Mouse (Mus musculus): ENCODE results near the gene Fbxw4. TPM values are rescaled to one million over a fixed set of nuclear protein-coding genes. Genes with fewer than 3 reads are reported as not detected.
"Not testable (repeated sequence)": the region's sequence is repeated elsewhere in the genome, so short reads cannot be mapped to it uniquely, and the experiment has no call there.

Fbxw4 gene
- polyA plus RNA-seq, 1 experiment: 32.5 TPM

DNA sequence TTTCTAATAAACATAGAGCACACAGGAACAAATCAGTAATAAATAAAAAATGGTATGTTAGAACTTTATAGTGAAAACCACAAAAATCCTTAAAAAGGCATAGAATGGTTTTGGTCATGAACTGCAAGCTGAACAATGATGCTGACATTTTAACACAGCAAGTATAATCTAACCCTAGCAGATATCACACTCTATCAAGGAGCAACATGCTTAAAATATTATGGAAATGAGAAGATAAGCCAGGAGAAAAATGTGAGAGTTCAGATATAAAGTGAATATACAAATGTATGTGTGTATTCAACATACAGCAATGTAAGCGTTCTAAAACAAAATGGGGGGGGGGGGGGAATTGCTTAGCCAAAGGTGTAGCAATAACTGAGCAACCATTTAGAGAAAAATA is 2.3 kb downstream of the Fbxw4 start:
- 92% methylated on average over 1 of the region's 1 CpGs for WGBS
- DNase-seq (ENCODE audit: low read depth, low spot score): no peak

- WGBS: 54% methylated on average over 8 of the region's 8 CpGs
- no peak for DNase-seq (ENCODE audit: low read depth, low spot score)
Observed at GRCm38 (mm10) chr19:45656810-45657595, 3.1 kb downstream of the Fbxw4 start.

DNA sequence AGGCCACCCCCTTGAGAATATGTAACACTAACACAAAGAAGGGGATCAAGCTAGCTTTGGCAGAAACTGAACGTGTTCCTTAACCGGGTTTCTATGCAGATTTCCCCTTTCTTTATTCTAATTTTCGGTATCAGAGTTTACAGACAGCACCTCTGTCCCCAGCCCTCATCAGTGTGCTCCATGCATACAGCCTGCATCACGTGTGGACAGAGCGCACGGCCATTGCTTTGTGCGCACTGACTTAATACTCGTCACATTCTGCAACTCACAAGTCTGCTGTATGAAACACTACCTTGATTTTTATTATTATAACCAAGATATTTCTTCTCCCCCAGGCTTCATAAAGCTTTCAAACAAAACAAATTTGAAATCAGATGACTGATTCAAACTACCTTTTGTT is 4.2 kb downstream of the Fbxw4 start:
- no peak for DNase-seq (ENCODE audit: low read depth, low spot score)
- WGBS: 86% methylated on average over 8 of the region's 8 CpGs

DNA sequence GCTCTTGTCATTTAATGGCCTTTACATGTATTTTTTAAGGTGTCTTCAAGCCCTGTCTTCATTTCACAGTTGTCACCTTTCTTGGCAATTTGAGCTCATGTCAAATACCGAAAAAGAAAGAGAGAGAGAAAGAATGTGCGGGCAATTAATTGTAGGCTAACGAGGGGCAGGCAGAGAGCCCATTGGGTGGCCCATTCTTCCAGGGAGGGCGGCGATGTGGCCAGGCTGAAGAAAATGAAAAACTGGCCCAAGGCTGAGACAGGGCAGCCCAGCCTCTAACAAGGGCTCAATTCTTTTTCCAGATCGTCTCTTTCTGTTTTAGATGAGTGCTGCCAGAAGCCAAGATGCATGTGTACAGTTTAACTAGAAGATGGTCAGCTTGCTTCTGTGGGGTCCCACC is 6.1 kb downstream of the Fbxw4 start:
- DNase-seq (ENCODE audit: low read depth, low spot score): no peak
- WGBS: 94% methylated on average over 6 of the region's 6 CpGs

DNA sequence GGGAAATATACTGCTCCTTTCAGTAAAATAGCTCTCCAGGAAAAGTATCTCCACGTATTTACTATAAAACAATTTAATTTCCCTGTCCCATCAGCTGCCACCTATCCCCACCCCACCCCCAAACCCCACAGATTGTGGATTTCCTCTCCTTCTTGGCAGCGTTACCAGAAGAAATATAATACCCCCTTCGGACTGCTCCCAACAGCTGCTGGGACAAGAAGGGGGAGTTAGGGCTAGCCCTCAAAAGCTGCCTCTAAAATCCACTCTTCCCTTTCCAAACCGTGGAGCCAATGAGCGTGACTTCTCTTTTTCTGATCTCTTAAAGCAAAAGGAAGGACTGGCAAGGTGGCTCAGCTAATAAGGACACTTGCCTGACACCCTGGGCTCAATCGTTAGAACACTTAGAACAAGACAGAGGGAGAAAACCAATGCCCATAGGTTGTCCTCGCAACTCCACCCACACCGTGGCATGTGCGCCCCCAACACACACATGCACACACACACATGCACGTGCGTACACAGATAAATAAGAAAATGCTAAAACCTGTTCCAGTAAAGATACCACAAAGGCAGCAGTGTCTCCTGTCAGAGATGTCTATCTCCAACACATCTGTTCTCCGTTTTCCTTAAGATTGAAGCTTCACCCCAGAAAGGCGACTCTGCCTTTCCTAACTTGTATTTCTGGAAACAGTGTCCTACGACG is 7.7 kb downstream of the Fbxw4 start:
- no peak for DNase-seq (ENCODE audit: low read depth, low spot score)
- WGBS: 51% methylated on average over 15 of the region's 15 CpGs

- DNase-seq (ENCODE audit: low read depth, low spot score): no peak
- WGBS: 89% methylated on average over 8 of the region's 8 CpGs
Observed at GRCm38 (mm10) chr19:45651524-45651923, 8.6 kb downstream of the Fbxw4 start.

DNA sequence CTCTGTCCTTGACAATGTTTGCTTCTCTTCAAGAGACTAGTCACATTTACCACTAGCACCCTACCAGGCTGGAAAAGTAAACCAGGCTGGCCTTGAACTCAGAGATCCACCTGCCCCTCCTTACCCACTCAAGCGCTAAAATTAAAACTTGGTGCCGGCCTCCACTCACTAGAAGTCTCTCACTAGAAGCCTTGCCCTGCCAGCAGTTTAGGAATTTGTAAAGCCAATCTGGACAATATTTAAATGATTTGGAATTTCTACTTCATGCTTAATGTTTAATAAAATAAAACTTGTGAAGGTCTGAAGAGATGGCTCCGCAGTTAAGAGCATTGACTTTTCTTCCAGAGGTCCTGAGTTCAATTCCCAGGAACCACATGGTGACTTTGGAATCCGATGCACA is 10.3 kb downstream of the Fbxw4 start:
- DNase-seq (ENCODE audit: low read depth, low spot score): no peak
- 76% methylated on average over 4 of the region's 4 CpGs for WGBS

DNA sequence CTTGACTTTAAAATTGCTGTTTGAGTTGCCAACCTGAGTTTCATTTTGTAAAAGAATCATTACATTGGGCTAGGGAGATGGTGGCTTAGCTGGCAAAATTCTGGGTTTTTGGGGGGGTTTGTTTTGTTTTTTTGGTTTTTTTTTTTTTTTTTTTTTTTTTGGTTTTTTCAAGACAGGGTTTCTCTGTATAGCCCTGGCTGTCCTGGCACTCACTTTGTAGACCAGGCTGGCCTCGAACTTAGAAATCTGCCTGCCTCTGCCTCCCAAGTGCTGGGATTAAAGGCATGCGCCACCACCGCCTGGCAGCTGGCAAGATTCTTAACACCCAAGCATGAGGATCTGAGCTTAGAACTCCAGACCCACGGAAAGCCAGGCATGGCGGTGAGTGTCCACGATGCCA is 11.6 kb downstream of the Fbxw4 start:
- DNase-seq (ENCODE audit: low read depth, low spot score): not testable (repeated sequence)
- WGBS: 87% methylated on average over 6 of the region's 6 CpGs

GRCm38 (mm10) chr19:45646866-45647265 is 13.2 kb downstream of the Fbxw4 start:
- no peak for DNase-seq (ENCODE audit: low read depth, low spot score)
- 74% methylated on average over 4 of the region's 4 CpGs for WGBS

GRCm38 (mm10) chr19:45640691-45641090 is 19.4 kb downstream of the Fbxw4 start:
- no peak for DNase-seq (ENCODE audit: low read depth, low spot score)
- WGBS: 71% methylated on average over 7 of the region's 7 CpGs

GRCm38 (mm10) chr19:45635960-45636359 is 24.2 kb downstream of the Fbxw4 start:
- 76% methylated on average over 5 of the region's 5 CpGs for WGBS
- DNase-seq (ENCODE audit: low read depth, low spot score): no peak

DNA sequence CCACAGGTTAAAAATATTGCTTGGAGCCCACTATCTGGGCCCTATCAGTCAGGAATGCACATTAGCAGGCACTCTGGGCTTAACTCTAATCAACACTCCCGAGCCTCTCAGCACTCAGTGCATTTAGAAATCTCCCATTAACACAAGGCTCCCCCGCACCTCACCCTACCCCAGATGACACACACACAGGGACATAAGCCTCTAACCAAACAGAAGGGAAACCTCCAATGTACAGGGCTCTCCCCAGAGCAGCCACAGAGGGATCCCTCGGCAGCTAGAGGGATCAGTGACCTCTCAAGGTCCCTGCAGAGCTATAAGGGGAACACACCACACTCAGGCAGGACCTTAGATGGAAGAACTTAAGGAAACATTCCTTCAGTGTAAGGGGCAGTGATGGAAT is 28.5 kb downstream of the Fbxw4 start:
- 68% methylated on average over 3 of the region's 3 CpGs for WGBS

GRCm38 (mm10) chr19:45630953-45631352 is 29.2 kb downstream of the Fbxw4 start:
- 72% methylated on average over 5 of the region's 5 CpGs for WGBS
- DNase-seq (ENCODE audit: low read depth, low spot score): no peak

More for the DNA sequence above, 28.5 kb downstream of the Fbxw4 start:
- no peak for DNase-seq (ENCODE audit: low read depth, low spot score)

- WGBS: 95% methylated on average over 3 of the region's 3 CpGs
- no peak for DNase-seq (ENCODE audit: low read depth, low spot score)
Observed at GRCm38 (mm10) chr19:45629219-45629618, 30.9 kb downstream of the Fbxw4 start.

GRCm38 (mm10) chr19:45628649-45629048 is 31.5 kb downstream of the Fbxw4 start:
- DNase-seq (ENCODE audit: low read depth, low spot score): no peak
- WGBS: 80% methylated on average over 6 of the region's 6 CpGs

DNA sequence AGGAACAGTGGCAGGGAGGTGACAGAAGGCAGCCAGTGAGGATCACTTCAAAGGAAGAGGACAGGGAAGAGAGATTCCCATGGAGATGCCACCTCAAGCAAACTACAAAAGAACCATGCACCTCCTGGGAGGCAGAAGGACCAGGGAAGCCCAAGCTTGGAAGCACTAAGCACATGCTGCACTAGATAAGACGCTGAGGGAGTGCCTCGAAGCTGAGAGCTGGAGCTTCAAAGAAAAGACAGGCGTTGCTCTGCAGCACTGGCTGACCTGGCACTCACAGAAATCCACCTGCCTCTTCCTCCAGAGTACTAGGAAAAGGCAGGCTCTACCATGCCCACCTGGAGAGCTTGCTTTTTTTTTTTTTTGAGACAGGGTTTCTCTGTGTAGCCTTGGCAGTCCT is 33.1 kb downstream of the Fbxw4 start:
- DNase-seq (ENCODE audit: low read depth, low spot score): no peak
- WGBS: 42% methylated on average over 3 of the region's 3 CpGs

DNA sequence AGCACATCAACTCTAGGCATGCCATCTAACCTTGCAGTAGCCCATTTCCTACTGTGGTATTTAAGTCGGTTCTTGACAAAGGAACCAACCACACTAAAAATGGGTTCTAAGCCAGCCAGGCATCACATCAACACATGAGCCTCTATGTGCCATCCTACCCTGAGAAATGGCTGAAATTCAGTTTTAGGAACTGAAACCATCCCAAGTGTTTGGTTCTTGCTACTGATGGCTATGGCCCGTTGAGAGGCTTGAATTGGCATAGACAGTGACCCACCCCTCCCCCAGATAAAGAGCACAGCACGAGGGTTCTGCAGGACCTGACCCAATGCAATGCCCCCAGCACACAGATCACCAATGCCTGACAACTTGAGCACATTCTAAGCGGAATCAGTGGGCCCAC is 36.4 kb downstream of the Fbxw4 start:
- WGBS: 81% methylated on average over 4 of the region's 4 CpGs
- no peak for DNase-seq (ENCODE audit: low read depth, low spot score)

DNA sequence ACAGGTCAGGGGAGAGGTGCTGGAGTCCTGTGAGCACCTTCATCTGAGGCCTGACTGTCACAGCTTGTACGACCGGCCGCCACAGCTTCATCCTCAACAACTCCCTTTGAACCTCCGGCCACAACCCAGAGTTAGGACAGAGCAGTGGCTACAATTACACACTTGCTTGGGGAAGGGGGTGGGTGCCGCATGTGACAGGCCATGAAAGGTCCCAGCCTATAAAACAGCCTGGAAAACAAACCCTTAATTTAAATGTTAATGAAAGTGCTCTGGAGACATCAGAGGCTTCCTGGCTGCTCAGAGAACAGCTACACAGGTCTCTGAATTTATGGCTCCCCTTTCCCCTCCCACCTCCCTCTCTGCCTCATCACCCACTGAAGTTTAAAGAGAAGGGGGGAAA is 38.0 kb downstream of the Fbxw4 start:
- WGBS: 94% methylated on average over 5 of the region's 5 CpGs

DNA sequence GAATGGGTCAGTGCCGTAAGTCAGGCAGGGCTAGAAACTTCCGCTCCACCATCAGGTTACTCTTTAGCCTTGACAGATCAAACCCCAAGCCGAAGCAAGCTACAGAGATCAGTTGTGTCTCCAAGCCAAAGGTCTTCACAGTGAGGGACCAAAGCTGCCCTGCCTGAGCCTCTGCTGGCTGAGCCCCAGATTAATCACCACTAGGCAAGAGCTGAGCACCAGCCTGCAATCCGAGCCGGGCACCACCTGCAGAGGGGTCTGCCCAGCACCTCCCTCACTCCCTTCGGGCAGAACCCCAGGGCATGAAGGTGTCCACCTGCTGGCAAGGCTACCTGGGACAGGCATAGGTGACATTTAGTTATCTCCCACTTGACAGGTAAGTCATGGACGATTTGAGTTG is 39.1 kb downstream of the Fbxw4 start:
- DNase-seq (ENCODE audit: low read depth, low spot score): no peak
- 83% methylated on average over 7 of the region's 7 CpGs for WGBS

More for the DNA sequence above, 38.0 kb downstream of the Fbxw4 start:
- no peak for DNase-seq (ENCODE audit: low read depth, low spot score)

- 71% methylated on average over 14 of the region's 14 CpGs for WGBS
- DNase-seq (ENCODE audit: low read depth, low spot score): peak; percentile 8
Observed at GRCm38 (mm10) chr19:45619744-45620501, 40.2 kb downstream of the Fbxw4 start.

All from large intestine, adult 2 months (tissue).